Mouse (Mus musculus) stomach, embryonic 16.5 days (tissue): Measurements from ENCODE around the gene Vti1a. TPM values are rescaled to one million over a fixed set of nuclear protein-coding genes. Genes with fewer than 3 reads are reported as not detected.

Source experiments
- ATAC-seq: fragments of 200-750 bp; cut with Nextera tagmentation; 2 replicates; pipeline ENCODE4 v1.8.0; 2017; ENCODE audit warnings: moderate number of reproducible peaks, moderate TSS enrichment; ENCODE audit not compliant: insufficient read depth, low FRiP score
- H3K27ac ChIP-seq: fragments of 300-500 bp; sonication (generic); 2 replicates; pipeline ENCODE4 v1.5.1; 2014; ENCODE audit warnings: low read length
- H3K27me3 ChIP-seq: fragments of 300-500 bp; sonication (generic); 2 replicates; pipeline ENCODE4 v1.6.1; 2014; ENCODE audit warnings: low read length, control low read depth, mixed read lengths; ENCODE audit not compliant: control insufficient read depth, insufficient read depth
- H3K36me3 ChIP-seq: fragments of 300-500 bp; sonication (generic); 2 replicates; pipeline ENCODE4 v1.6.1; 2014; ENCODE audit warnings: low read length; ENCODE audit not compliant: control insufficient read depth, insufficient read depth
- H3K4me1 ChIP-seq: fragments of 300-500 bp; sonication (generic); 2 replicates; pipeline ENCODE4 v1.6.1; 2014; ENCODE audit warnings: low read length, control low read depth, mixed read lengths; ENCODE audit not compliant: control insufficient read depth, insufficient read depth
- H3K4me2 ChIP-seq: fragments of 300-500 bp; sonication (generic); 2 replicates; pipeline ENCODE4 v1.6.1; 2014; ENCODE audit warnings: low read depth, low read length, mixed read lengths
- H3K4me3 ChIP-seq: fragments of 300-500 bp; sonication (generic); replicated peaks from 2 replicates; pipeline ENCODE4 v1.5.1; 2014; ENCODE audit warnings: mild to moderate bottlenecking, low read length
- H3K9ac ChIP-seq: fragments of 300-500 bp; sonication (generic); 2 replicates; pipeline ENCODE4 v1.6.1; 2014; ENCODE audit warnings: low read length
- H3K9me3 ChIP-seq: fragments of 300-500 bp; sonication (generic); replicated peaks from 2 replicates; pipeline ENCODE4 v1.6.1; 2016; ENCODE audit warnings: low read length, control low read depth; ENCODE audit not compliant: control insufficient read depth
- WGBS: fragments of 180-500 bp; shearing (Covaris S2); extraction: QIAGEN DNeasy Blood & Tissue Kit; methylation state at CpG from one replicate; pipeline ENCODE4 v1.1.7; 2014; 5-methylcytosine and 5-hydroxymethylcytosine counted together
- polyA plus RNA-seq: library from polyadenylated mRNA; unstranded; fragments of >200 nt; fragmentation: Nextera tagmentation; extraction: Ambion mirVana; gene quantifications from 2 replicates; pipeline ENCODE4 v1.2.1, GENCODE M21; 2015

The Vti1a gene
- polyA plus RNA-seq, 1 experiment from 2014 or later, result 26.1 TPM

- ATAC-seq, result peak; percentile 57; the same call in 1 of the 2 replicates
- peak overlapping the region; percentile 69 for H3K4me2 ChIP-seq
- 0 out of 2 replicates have a peak, but pooled peaks cover 4% of the 10 kb centered on the region for H3K9me3 ChIP-seq
- WGBS, result 17% methylated on average over 14 of the region's 14 CpGs
- peaks cover 5% of the 10 kb centered on the region; the same call in 1 of the 2 replicates for H3K4me1 ChIP-seq
- H3K4me3 ChIP-seq, result peak overlapping the region; percentile 51
- no peaks in the 10 kb centered on the region for H3K36me3 ChIP-seq
- H3K27ac ChIP-seq, result peak overlapping the region; percentile 63
- peak overlapping the region; percentile 67 for H3K9ac ChIP-seq
- H3K27me3 ChIP-seq, result no peaks in the 10 kb centered on the region
These were observed 327.3 kb downstream of the Vti1a start for GRCm38 (mm10) chr19:55643288-55643901.

GRCm38 (mm10) chr19:55643931-55644330 is 327.8 kb downstream of the Vti1a start:
- Histone ChIP-seq H3K9me3 (0 out of 2 replicates have a peak, but pooled peaks cover 4% of the 10 kb centered on the region), H3K27ac (no peak overlapping the region), H3K36me3 (no peaks in the 10 kb centered on the region), H3K9ac (peak overlapping the region; percentile 67), H3K4me3 (peak overlapping the region; percentile 51), H3K4me1 (peaks cover 5% of the 10 kb centered on the region; the same call in 1 of the 2 replicates), H3K4me2 (peak overlapping the region; percentile 69), H3K27me3 (no peaks in the 10 kb centered on the region)
- no peak for ATAC-seq
- WGBS, result 69% methylated on average over 13 of the region's 13 CpGs

- no peaks in the 10 kb centered on the region for H3K4me1 ChIP-seq
- H3K9ac ChIP-seq, result no peak overlapping the region
- no peaks in the 10 kb centered on the region for H3K36me3 ChIP-seq
- no peak overlapping the region for H3K4me2 ChIP-seq
- no peaks in the 10 kb centered on the region for H3K27me3 ChIP-seq
- no peak for ATAC-seq
- no peak overlapping the region for H3K27ac ChIP-seq
- 88% methylated on average over 10 of the region's 10 CpGs for WGBS
- no peak overlapping the region for H3K4me3 ChIP-seq
- H3K9me3 ChIP-seq, result no peaks in the 10 kb centered on the region
These were observed 333.3 kb downstream of the Vti1a start for GRCm38 (mm10) chr19:55649363-55649762.

GRCm38 (mm10) chr19:55651017-55651416 is 334.9 kb downstream of the Vti1a start:
- no peak overlapping the region for H3K4me3 ChIP-seq
- no peaks in the 10 kb centered on the region for H3K9me3 ChIP-seq
- no peak overlapping the region for H3K9ac ChIP-seq
- 73% methylated on average over 9 of the region's 9 CpGs for WGBS
- no peaks in the 10 kb centered on the region for H3K4me1 ChIP-seq
- ATAC-seq, result no peak
- H3K4me2 ChIP-seq, result no peak overlapping the region
- H3K27ac ChIP-seq, result no peak overlapping the region
- H3K27me3 ChIP-seq, result no peaks in the 10 kb centered on the region
- no peaks in the 10 kb centered on the region for H3K36me3 ChIP-seq

GRCm38 (mm10) chr19:55652693-55653265 is 336.7 kb downstream of the Vti1a start:
- H3K27ac ChIP-seq, result no peak overlapping the region
- no peaks in the 10 kb centered on the region for H3K4me1 ChIP-seq
- no peaks in the 10 kb centered on the region for H3K36me3 ChIP-seq
- H3K27me3 ChIP-seq, result no peaks in the 10 kb centered on the region
- no peak overlapping the region for H3K9ac ChIP-seq
- 85% methylated on average over 7 of the region's 7 CpGs for WGBS
- H3K4me2 ChIP-seq, result no peak overlapping the region
- no peaks in the 10 kb centered on the region for H3K9me3 ChIP-seq
- no peak for ATAC-seq
- H3K4me3 ChIP-seq, result no peak overlapping the region

GRCm38 (mm10) chr19:55660165-55660564 is 344.1 kb downstream of the Vti1a start:
- Histone ChIP-seq H3K27ac (no peak overlapping the region), H3K4me2 (no peak overlapping the region), H3K9ac (no peak overlapping the region), H3K27me3 (no peaks in the 10 kb centered on the region), H3K36me3 (no peaks in the 10 kb centered on the region), H3K4me1 (no peaks in the 10 kb centered on the region), H3K4me3 (no peak overlapping the region), H3K9me3 (no peaks in the 10 kb centered on the region)
- 72% methylated on average over 11 of the region's 11 CpGs for WGBS
- ATAC-seq, result no peak

- no peaks in the 10 kb centered on the region for H3K9me3 ChIP-seq
- no peak overlapping the region for H3K4me2 ChIP-seq
- ATAC-seq, result no peak
- no peak overlapping the region for H3K4me3 ChIP-seq
- no peaks in the 10 kb centered on the region for H3K4me1 ChIP-seq
- no peak overlapping the region for H3K27ac ChIP-seq
- H3K36me3 ChIP-seq, result no peaks in the 10 kb centered on the region
- H3K9ac ChIP-seq, result no peak overlapping the region
- 56% methylated on average over 5 of the region's 5 CpGs for WGBS
- H3K27me3 ChIP-seq, result no peaks in the 10 kb centered on the region
These were observed 346.6 kb downstream of the Vti1a start for GRCm38 (mm10) chr19:55662521-55663223.

GRCm38 (mm10) chr19:55667787-55668186 is 351.7 kb downstream of the Vti1a start:
- no peaks in the 10 kb centered on the region for H3K9me3 ChIP-seq
- H3K36me3 ChIP-seq, result no peaks in the 10 kb centered on the region
- no peak overlapping the region for H3K9ac ChIP-seq
- H3K4me3 ChIP-seq, result no peak overlapping the region
- H3K27me3 ChIP-seq, result no peaks in the 10 kb centered on the region
- no peak overlapping the region for H3K27ac ChIP-seq
- no peaks in the 10 kb centered on the region for H3K4me1 ChIP-seq
- no peak for ATAC-seq
- 73% methylated on average over 9 of the region's 9 CpGs for WGBS
- H3K4me2 ChIP-seq, result no peak overlapping the region

GRCm38 (mm10) chr19:55668896-55669295 is 352.8 kb downstream of the Vti1a start:
- H3K4me3 ChIP-seq, result no peak overlapping the region
- no peaks in the 10 kb centered on the region for H3K36me3 ChIP-seq
- ATAC-seq, result no peak
- H3K9ac ChIP-seq, result no peak overlapping the region
- no peaks in the 10 kb centered on the region for H3K27me3 ChIP-seq
- H3K4me2 ChIP-seq, result no peak overlapping the region
- no peak overlapping the region for H3K27ac ChIP-seq
- no peaks in the 10 kb centered on the region for H3K9me3 ChIP-seq
- H3K4me1 ChIP-seq, result no peaks in the 10 kb centered on the region
- 50% methylated on average over 9 of the region's 9 CpGs for WGBS
